Mouse (Mus musculus) spleen, adult 10 weeks (tissue): ENCODE results near the gene Cd200. TPM values are rescaled to one million over a fixed set of nuclear protein-coding genes. Genes with fewer than 3 reads are reported as not detected.

Source experiments
- polyA plus RNA-seq: library from polyadenylated mRNA; stranded (reverse); fragments of 350-450 nt; fragmentation: Illumina TruSeq; extraction: RNeasy Lipid Tissue Mini Kit (QIAGEN cat#74804); gene quantifications from one replicate; pipeline ENCODE4 v1.2.3, GENCODE M21; 2015; ENCODE audit warnings: low replicate concordance; ENCODE audit not compliant: insufficient read depth

Gene Cd200
- polyA plus RNA-seq: 146 TPM

GRCm38 (mm10) chr16:45408425-45409063 is at the start of gene Cd200:
TSS of gene Cd200 (minus strand) at chr16:45409053.

Other genes starting within 250 kb of the Cd200 start
- gene Btla, start 184.7 kb downstream of the Cd200 start, polyA plus RNA-seq: 407 TPM
- gene Gm609, start 83.9 kb upstream of the Cd200 start, polyA plus RNA-seq: not detected
- not detected for gene Gm17783, start 123.0 kb upstream of the Cd200 start, polyA plus RNA-seq
- gene Slc9c1, start 126.3 kb upstream of the Cd200 start, polyA plus RNA-seq: not detected
- 18.6 TPM for gene Gcsam, start 201.3 kb upstream of the Cd200 start, polyA plus RNA-seq
- 0.14 TPM for gene BC016579, start 245.0 kb upstream of the Cd200 start, polyA plus RNA-seq